Mouse (Mus musculus): ENCODE results near the gene Tmem59l.

Tmem59l gene

GRCm38 (mm10) chr8:70460199-70460598 lies 27.0 kb downstream of the Tmem59l start:
- no peak for DNase-seq (ENCODE audit: low spot score)

- no peak for DNase-seq (ENCODE audit: low spot score)
These were observed 27.5 kb downstream of the Tmem59l start for GRCm38 (mm10) chr8:70459636-70460035.

- no peak for DNase-seq (ENCODE audit: low spot score)
These were observed 28.7 kb downstream of the Tmem59l start for GRCm38 (mm10) chr8:70458462-70458861.

DNA sequence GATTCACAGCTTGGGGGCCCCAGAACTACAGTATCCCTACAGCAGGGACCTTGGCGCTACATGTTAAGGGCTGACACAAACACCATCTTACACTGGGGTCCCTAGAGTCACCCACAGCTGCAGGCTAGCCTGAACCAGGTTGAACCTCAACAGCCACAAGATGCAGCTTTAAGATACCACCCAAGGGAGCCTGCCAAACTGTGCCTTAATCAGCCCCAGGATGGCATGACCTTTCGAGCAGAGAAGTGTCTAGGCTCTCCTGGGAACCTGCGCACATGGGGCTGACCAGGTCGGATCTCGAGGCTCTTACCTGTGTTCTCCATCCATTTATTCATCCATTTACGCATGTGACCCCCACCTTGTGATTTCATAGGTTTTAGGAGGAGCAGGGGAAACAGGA lies 29.3 kb downstream of the Tmem59l start:
- no peak for DNase-seq (ENCODE audit: low spot score)

DNA sequence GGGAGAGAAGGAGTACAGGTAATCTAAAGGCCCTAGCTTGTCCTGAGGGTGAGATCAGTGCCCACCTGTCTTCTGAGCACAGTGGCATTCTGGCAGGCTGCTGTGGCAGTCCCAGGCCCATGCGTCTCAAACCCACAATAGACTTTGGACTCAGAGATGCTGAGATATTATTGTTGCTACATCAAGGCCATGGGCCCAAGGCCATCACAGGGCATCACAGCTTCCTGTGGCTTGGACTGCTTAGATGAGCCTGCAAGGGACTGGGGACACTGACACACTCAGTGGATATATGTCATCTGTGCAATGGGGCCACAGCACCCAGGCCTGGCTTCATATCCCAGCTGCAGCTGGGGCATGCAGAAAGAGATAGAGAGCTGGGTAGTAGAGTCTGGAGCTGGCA lies 30.2 kb downstream of the Tmem59l start:
- DNase-seq (ENCODE audit: low spot score) = no peak

DNA sequence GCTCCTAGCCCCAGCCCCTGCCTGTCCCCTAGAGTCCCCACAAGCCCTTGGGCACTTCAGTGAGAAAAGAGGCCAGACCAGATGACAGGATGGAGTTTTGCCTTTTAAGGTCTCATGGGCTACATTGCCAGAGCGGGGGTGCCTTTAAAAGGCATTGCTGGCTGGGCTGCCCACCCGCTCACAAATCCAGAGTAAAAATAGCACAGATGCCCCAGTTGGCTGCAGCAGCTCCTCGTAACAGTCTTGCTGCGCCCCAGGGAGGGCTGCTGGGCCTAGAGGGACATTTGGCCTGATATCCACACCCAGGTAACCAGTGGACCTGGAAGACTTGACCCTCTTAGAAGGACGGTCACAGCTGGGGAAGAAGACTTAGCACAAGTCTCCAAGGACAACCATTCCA lies 33.3 kb downstream of the Tmem59l start:
- no peak for DNase-seq (ENCODE audit: low spot score)

- DNase-seq (ENCODE audit: low spot score) = no peak
These were observed 34.8 kb downstream of the Tmem59l start for GRCm38 (mm10) chr8:70452196-70452966.

DNA sequence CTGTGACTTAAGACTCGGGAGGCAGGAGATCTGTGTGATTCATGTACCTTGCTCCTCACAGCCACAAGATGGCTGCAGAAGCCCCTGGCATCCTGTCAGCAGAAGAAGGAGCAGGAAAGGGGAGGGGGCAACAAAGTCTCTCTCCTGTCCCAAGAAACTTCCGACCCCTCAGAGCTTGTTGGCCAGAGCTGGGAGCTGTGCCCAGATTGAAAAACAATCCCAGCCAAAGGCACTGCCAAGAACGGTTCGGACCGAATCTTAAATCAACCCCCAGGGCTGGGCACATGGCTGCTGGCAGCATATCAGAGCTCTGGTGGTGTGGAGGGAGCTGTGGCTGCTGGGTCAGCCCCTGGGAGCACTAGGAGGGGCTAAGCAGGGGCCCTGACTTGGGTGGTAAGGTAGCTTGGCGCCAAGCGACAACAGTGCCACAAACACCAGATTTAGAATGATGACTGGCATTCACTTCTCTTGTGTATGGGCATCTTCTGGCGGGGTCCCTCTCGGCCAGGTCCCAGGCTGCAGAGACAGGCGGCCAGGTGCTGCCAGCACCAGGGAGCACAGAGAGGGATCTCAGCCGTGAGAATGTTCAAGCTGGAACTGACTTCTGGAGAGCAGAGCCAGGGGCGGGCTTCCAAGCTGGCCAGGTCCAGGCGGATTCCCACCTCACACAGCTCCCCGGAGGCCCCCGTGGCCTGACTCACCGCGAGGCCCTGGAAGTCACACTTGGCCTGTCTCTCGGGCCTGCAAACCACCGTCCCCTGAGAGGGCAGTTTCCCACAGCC lies 39.3 kb downstream of the Tmem59l start:
- DNase-seq (ENCODE audit: low spot score) = no peak

GRCm38 (mm10) chr8:70445988-70446387 lies 41.2 kb downstream of the Tmem59l start:
- DNase-seq (ENCODE audit: low spot score) = no peak

DNA sequence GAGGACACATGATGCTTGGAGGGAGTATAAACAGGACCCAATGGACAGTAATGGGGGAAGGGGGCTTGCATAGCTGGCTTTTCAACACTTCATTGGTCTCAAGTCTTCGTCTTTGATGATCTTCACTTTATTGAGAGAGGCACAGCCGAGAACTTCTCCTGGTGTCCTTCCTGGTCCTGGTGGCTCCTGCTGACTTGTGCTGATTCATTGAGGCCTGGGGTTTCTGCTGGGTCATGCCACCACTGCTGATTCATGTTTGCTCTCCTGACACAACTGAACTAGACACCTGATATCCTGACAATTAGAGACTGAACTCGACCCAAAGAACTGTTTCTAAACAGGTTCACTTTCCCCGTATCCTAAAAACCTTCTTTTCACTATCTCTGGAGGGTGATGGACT lies 43.8 kb downstream of the Tmem59l start:
- no peak for DNase-seq (ENCODE audit: low spot score)

DNA sequence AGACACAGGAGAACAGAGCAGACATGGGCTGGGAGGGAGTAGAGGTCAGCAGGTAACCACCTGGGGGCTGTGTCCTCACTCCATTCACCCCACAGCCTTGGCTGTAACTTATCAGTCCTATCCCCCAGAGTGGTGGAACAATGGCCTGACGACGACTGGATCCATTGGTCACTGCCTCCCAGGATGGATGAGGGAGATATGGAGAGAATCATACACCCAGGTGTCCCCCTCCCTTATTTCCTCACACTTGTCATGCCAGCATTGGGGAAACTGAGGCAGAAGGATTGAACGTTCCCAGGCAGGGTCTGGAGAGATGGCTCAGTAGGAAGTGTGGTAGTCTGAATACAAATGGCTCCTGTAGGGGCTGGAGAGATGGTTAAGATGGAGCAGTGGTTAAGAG lies 45.6 kb downstream of the Tmem59l start:
- no peak for DNase-seq (ENCODE audit: low spot score)

GRCm38 (mm10) chr8:70440246-70440645 lies 46.9 kb downstream of the Tmem59l start:
- DNase-seq (ENCODE audit: low spot score) = no peak

DNA sequence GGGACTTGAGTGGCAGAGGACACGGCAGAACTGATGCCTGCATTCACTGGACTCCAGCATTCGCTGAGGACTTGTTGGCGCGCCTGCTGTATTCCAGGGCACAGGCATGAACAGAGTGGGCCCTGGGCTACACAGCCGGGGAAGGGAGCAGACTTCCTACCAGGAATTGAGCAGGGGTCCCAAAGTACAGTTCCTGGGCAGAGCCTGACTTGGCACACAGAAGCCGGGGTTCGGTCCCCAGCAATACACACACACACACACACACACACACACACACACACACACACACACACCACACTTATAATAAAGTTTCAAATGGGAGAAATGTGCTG lies 47.3 kb downstream of the Tmem59l start:
- DNase-seq (ENCODE audit: low spot score) = no peak

DNA sequence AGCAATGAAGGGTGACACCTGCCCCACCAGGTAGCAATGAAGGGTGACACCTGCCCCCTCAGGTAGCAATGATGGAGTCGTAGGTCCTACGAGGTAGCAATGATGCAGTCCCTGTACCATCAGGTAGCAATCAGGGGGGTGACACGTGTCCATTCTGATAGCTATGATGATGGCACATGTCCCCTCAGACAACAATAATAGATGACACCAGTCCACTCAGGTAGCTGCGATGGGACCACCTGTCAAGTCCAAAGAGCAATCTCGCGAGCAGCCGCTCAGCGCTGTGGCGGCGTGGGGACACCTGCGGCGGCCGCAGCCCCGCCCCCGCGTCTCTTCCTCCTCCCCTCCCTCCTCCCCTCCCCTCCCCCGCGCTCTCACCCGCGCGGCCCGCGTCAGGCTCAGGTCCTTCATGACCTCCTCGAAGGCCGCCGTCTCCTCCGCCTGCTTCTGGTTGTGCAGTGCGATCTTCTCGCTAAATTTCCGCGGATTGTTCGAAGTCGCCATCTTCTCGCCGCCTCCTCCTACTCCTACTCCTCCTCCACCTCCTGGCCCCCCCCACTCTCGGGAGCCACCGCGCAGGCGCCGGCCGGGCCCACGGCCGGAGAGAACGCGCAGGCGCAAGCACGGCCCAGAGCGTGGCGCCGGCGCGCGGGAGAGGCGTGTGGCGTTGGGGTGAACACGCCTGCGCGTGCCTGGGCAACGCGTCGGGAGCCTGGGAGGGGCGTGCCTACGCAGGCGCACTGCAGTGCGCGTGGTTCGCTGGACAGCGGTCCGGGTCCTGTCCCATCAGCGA lies 47.9 kb downstream of the Tmem59l start, which contains the start of gene Crtc1:
Gene Crtc1, minus strand, starts transcription at position 525 of the 793 bp plus-strand sequence.
- peak; percentile 99 for DNase-seq (ENCODE audit: low spot score)

GRCm38 (mm10) chr8:70438423-70438822 lies 48.7 kb downstream of the Tmem59l start:
- no peak for DNase-seq (ENCODE audit: low spot score)

DNA sequence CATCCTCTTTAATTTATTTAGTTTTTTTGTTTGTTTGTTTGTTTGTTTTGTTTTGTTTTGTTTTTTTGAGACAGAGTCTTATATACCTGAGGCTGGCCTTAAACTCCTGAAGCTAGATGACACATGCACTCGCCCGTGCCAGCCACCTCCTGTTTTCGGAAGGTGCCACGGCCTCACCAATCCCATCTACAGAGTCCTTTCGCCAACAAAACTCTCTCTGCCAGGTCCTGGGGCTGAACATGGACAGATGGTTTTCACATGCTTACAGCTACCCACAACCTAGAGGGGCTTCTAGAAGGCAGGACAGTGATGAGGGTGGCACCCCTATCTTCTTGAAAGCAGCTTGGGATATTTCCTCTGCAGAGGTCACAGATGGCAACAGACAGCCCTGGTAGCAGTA lies 52.0 kb downstream of the Tmem59l start:
- DNase-seq (ENCODE audit: low spot score) = no peak
